Mouse (Mus musculus): ENCODE results near the gene Cd80. TPM values are rescaled to one million over a fixed set of nuclear protein-coding genes. Genes with fewer than 3 reads are reported as not detected.

Gene Cd80
- polyA plus RNA-seq, 1 experiment from 2014 or later, result 0.73 TPM

DNA sequence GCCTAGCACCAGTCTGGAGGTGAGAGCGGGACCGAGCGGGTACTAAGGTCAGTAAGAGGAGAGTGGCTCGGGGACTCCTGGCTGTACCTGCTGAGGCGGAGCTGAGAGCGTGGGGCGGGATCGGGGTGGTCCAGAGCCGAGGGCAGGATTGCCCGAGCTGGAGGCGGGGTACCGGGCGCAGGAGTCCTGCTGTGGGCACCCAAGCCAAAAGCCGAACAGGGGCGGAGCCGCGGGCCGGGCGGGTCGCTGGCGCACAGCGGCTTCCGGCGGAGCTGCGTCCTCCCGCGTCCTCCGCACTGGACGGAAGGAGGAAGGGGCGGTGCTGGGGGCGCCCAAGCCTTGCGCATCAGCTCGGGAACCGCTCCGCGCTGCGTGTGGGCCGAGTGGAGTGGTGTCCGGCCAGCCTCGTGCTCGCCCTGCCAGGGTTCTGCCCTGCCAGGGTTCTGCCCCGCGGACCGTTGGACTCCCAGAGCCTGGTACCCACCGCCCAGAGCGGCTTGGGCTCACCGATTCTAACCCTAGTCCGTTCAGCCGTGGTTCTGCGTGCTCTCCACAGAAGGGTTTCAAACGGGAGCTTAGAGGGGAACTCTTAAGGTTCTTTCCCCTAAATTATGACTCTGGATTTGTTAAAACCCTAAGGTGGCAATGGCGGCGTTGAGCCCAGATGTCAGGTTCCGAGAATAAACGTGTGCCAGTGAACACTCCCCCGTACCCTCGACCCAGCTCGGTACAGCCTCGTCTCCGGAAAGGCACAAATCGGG, 2.7 kb upstream of the Cd80 start, which contains the start of gene Adprh:
Gene Adprh, minus strand, starts transcription at position 262 of the 761 bp plus-strand sequence.
- under 1% methylated on average over 54 of the region's 61 CpGs for WGBS
- DNase-seq (ENCODE audit: low spot score), result peak; percentile 91

DNA sequence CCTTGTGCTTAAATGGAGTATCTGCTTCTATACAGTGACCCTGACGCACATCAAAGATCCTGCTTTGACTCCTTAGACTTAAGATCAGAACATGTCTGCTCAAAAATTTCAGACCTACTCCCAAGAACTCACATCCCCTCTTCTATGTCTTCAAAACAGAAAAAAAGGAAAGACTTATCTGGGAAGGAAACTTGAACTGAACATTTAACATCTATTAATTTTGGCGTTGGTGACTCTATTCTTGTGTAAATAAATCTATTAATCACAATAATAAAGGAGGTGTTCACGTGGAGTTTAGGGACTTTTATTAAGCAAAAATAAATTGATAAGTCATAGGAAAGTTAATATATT, 2.2 kb upstream of the Cd80 start:
- H3K27ac ChIP-seq (ENCODE audit: low read depth, low read length), result 0 out of 2 replicates have a peak overlapping the region, but pooled peaks have one; percentile 76
- H3K9ac ChIP-seq (ENCODE audit: low read length), result peak overlapping the region; percentile 97
- WGBS, result 32% methylated on average over 3 of the region's 3 CpGs
- no peak for DNase-seq (ENCODE audit: low spot score)
- no peaks in the 10 kb centered on the region; the same call in 1 of the 2 replicates for H3K36me3 ChIP-seq (ENCODE audit: control insufficient read depth, insufficient read depth, low read length)
- H3K27me3 ChIP-seq (ENCODE audit: control insufficient read depth, insufficient read depth, low read length), result no peaks in the 10 kb centered on the region
- H3K4me1 ChIP-seq (replicated peaks; ENCODE audit: control insufficient read depth, insufficient read depth, low read length), result peaks cover 4% of the 10 kb centered on the region; the same call in 1 of the 2 replicates
- H3K9me3 ChIP-seq (ENCODE audit: control insufficient read depth, low read length), result no peaks in the 10 kb centered on the region
- peak overlapping the region; percentile 77 for H3K4me2 ChIP-seq (ENCODE audit: low read depth, low read length, severe bottlenecking)
- peak overlapping the region; percentile 78 for H3K4me3 ChIP-seq (ENCODE audit: low read depth, low read length)
- no peak for ATAC-seq (replicated peaks; ENCODE audit: low FRiP score)

More for the DNA sequence above, 2.7 kb upstream of the Cd80 start, which contains the start of gene Adprh:
- H3K9ac ChIP-seq (ENCODE audit: low read length), result peak within 1 kb of the TSS; percentile 97
- no peaks in the 10 kb centered on the region; the same call in 1 of the 2 replicates for H3K36me3 ChIP-seq (ENCODE audit: control insufficient read depth, insufficient read depth, low read length)
- no peaks in the 10 kb centered on the region for H3K27me3 ChIP-seq (ENCODE audit: control insufficient read depth, insufficient read depth, low read length)
- peak within 1 kb of the TSS; percentile 78 for H3K4me3 ChIP-seq (ENCODE audit: low read depth, low read length)
- H3K27ac ChIP-seq (ENCODE audit: low read depth, low read length), result peak within 1 kb of the TSS; percentile 76
- peak; percentile 97 for ATAC-seq (replicated peaks; ENCODE audit: low FRiP score)
- H3K9me3 ChIP-seq (ENCODE audit: control insufficient read depth, low read length), result no peaks in the 10 kb centered on the region
- H3K4me1 ChIP-seq (replicated peaks; ENCODE audit: control insufficient read depth, insufficient read depth, low read length), result peaks cover 4% of the 10 kb centered on the region; the same call in 1 of the 2 replicates
- peak within 1 kb of the TSS; percentile 77 for H3K4me2 ChIP-seq (ENCODE audit: low read depth, low read length, severe bottlenecking)

DNA sequence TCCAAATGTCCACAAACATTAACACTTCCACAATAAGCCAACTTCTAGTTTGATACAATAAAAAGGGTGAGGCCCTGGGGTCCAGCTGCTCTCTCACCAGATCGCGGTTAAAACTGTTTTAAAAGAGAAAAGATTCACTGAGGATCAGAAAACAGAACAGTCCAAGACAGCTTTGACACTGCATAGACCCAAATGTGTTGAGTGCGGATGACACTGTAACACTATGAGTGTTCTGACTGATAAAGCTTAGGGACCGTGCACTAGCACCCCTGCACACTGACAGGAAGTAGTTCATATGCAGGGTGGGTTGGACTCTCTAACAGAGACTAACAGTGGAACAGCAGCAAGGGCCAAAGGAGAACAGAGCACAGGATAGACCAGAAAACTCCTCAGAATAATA, 1.4 kb upstream of the Cd80 start:
- Histone ChIP-seq H3K4me3 (ENCODE audit: low read depth, low read length) (no peak overlapping the region), H3K27ac (ENCODE audit: low read depth, low read length) (no peak overlapping the region), H3K4me2 (ENCODE audit: low read depth, low read length, severe bottlenecking) (no peak overlapping the region), H3K9me3 (ENCODE audit: control insufficient read depth, low read length) (no peaks in the 10 kb centered on the region), H3K4me1 (replicated peaks; ENCODE audit: control insufficient read depth, insufficient read depth, low read length) (peaks cover 4% of the 10 kb centered on the region; the same call in 1 of the 2 replicates), H3K9ac (ENCODE audit: low read length) (no peak overlapping the region), H3K27me3 (ENCODE audit: control insufficient read depth, insufficient read depth, low read length) (no peaks in the 10 kb centered on the region), H3K36me3 (ENCODE audit: control insufficient read depth, insufficient read depth, low read length) (no peaks in the 10 kb centered on the region; the same call in 1 of the 2 replicates)
- DNase-seq (ENCODE audit: low spot score) (no peak), ATAC-seq (replicated peaks; ENCODE audit: low FRiP score) (no peak)
- 86% methylated on average over 4 of the region's 4 CpGs for WGBS

DNA sequence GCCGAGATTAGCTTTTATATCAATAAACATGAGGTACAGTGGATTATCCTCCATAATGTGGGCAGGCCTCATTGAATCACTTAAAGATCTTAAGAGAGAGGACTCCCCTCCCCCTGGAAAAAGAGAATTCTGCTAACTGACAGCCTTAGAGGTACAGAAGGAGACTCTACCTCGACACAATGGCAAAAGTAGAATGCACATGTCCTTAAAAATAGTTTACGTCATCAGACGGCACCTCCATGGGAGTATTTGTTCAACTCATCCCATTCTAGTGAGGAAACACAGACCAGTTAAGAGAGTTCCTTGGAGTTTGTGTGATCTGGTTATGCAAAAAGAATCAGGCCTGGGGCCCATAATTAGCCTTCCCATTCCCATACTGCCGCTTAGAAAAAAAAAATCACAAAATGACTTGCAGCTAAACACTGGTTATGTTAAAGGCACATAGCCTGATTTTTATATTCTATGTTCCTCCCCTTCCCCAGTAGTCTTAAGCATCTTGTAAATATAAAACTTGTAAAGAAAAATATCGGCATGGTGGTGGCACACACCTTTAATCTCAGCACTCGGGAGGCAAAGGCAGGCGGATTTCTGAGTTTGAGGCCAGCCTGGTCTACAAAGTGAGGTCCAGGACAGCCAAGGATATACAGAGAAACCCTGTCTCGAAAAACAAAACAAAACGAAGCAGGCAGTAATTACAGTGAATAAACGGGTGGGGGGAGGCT, 667 bp upstream of the Cd80 start:
- Histone ChIP-seq H3K27ac (ENCODE audit: low read depth, low read length) (no peak overlapping the region), H3K4me1 (replicated peaks; ENCODE audit: control insufficient read depth, insufficient read depth, low read length) (peaks cover 4% of the 10 kb centered on the region; the same call in 1 of the 2 replicates), H3K27me3 (ENCODE audit: control insufficient read depth, insufficient read depth, low read length) (no peaks in the 10 kb centered on the region), H3K4me2 (ENCODE audit: low read depth, low read length, severe bottlenecking) (no peak overlapping the region), H3K4me3 (ENCODE audit: low read depth, low read length) (no peak overlapping the region), H3K36me3 (ENCODE audit: control insufficient read depth, insufficient read depth, low read length) (no peaks in the 10 kb centered on the region; the same call in 1 of the 2 replicates), H3K9ac (ENCODE audit: low read length) (no peak overlapping the region), H3K9me3 (ENCODE audit: control insufficient read depth, low read length) (no peaks in the 10 kb centered on the region)
- ATAC-seq (replicated peaks; ENCODE audit: low FRiP score) (no peak), DNase-seq (ENCODE audit: low spot score) (no peak)
- 86% methylated on average over 11 of the region's 11 CpGs for WGBS

DNA sequence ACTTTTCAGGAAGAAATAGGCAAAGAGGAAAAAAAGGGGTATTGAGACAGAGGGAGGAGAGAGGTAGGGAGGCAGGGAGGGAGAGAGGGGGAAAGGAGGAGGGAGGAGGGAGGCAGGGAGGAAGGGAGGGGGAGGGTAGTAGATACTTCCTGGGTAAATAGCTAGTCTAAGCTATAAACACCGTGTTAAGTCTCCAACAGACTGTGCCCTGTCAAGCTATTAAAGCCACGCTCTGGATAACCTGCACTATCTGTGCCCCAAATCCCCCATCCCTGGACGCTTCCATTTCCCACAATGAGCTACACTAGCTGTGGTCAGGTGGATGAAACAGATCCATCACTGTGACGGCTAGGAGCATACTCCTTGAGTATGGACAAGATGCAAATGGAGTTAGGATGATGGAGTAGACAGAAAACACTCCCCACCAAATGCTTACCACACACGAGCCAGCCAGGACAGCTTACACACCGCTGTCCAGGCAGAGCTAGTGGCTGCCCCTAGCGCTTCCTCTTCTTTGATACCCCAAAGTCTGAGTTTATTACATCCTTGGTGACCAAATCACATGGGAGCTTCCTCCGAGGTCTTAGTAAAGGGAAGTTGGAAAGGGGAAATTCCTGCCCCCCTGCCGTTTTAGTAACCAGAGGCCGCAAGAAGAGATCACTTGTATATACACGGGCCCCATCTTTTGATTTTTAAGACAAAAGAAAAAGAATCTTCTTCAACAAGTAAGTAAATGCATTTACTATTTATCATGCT, 1.6 kb downstream of the Cd80 start:
- no peak for DNase-seq (ENCODE audit: low spot score)
- H3K9me3 ChIP-seq (ENCODE audit: control insufficient read depth, low read length), result no peaks in the 10 kb centered on the region

DNA sequence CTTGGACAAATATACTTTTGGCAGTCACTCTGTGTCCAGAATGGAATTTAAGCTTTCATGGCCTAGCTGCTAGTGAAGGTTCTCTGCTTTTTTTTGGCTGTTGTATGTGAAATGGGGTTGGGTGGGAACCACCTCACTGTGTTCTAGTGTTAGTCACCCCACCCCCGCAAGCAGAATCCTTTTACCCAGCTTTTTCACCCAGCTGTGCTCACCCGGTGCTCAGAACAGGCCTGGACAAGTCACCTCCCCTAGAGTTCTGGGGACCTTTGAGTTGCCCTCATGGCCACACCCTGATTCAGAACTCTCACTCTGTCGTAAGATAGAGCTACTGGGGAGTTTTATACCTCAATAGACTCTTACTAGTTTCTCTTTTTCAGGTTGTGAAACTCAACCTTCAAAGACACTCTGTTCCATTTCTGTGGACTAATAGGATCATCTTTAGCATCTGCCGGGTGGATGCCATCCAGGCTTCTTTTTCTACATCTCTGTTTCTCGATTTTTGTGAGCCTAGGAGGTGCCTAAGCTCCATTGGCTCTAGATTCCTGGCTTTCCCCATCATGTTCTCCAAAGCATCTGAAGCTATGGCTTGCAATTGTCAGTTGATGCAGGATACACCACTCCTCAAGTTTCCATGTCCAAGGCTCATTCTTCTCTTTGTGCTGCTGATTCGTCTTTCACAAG, 3.4 kb downstream of the Cd80 start:
- no peaks in the 10 kb centered on the region for H3K27me3 ChIP-seq (ENCODE audit: control insufficient read depth, insufficient read depth, low read length)
- H3K27ac ChIP-seq (ENCODE audit: low read depth, low read length), result no peak overlapping the region
- H3K9me3 ChIP-seq (ENCODE audit: control insufficient read depth, low read length), result no peaks in the 10 kb centered on the region
- no peaks in the 10 kb centered on the region for H3K4me1 ChIP-seq (replicated peaks; ENCODE audit: control insufficient read depth, insufficient read depth, low read length)
- DNase-seq (ENCODE audit: low spot score) (no peak), ATAC-seq (replicated peaks; ENCODE audit: low FRiP score) (no peak)
- WGBS, result 77% methylated on average over 6 of the region's 6 CpGs
- H3K9ac ChIP-seq (ENCODE audit: low read length), result no peak overlapping the region
- H3K4me2 ChIP-seq (ENCODE audit: low read depth, low read length, severe bottlenecking), result no peak overlapping the region
- H3K4me3 ChIP-seq (ENCODE audit: low read depth, low read length), result no peak overlapping the region
- no peaks in the 10 kb centered on the region for H3K36me3 ChIP-seq (ENCODE audit: control insufficient read depth, insufficient read depth, low read length)

More for the DNA sequence above, 1.6 kb downstream of the Cd80 start:
- Histone ChIP-seq H3K4me2 (ENCODE audit: low read depth, low read length, severe bottlenecking) (no peak overlapping the region), H3K27me3 (ENCODE audit: control insufficient read depth, insufficient read depth, low read length) (no peaks in the 10 kb centered on the region), H3K9ac (ENCODE audit: low read length) (no peak overlapping the region), H3K4me1 (replicated peaks; ENCODE audit: control insufficient read depth, insufficient read depth, low read length) (no peaks in the 10 kb centered on the region), H3K27ac (ENCODE audit: low read depth, low read length) (no peak overlapping the region), H3K4me3 (ENCODE audit: low read depth, low read length) (no peak overlapping the region), H3K36me3 (ENCODE audit: control insufficient read depth, insufficient read depth, low read length) (no peaks in the 10 kb centered on the region)
- ATAC-seq (replicated peaks; ENCODE audit: low FRiP score), result no peak
- WGBS, result 68% methylated on average over 11 of the region's 11 CpGs

DNA sequence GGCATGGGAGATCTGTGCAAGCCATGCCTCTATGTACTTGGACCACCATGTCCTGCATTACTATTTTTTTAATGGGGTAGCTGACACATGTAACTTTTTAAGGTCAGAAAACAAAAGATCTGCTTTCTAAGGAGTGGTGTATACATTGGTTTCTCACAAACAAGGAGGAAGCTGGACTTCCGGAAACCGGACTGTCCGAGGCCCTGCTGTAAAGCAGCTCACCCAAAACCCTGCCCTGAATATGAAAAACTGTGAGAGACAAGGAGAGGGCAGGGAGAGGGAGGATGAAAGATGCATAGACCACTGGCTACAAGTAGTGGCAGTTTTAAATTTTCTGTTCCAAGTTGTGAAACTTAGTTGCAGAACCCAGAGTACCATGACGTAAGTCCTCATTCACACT, 4.6 kb downstream of the Cd80 start:
- no peak for DNase-seq (ENCODE audit: low spot score)
- no peaks in the 10 kb centered on the region for H3K4me1 ChIP-seq (replicated peaks; ENCODE audit: control insufficient read depth, insufficient read depth, low read length)

DNA sequence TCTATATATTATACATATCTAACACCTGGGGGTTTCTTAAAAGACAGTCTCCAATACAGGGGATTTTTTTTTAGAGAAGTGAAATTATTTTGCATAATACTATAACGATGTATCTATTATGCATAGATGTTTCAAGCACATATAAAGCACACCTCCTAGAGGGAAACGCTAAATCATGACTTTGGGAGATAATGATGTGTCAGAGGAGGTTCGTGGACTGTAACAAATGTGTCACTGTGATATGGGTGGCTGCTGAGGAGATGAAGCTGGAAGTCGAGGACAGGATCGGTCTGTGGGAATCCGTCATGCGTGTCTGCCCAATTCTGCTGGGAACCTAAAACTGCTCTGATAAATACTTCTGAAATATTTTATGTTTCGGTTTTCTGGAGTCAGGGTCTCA, 6.4 kb downstream of the Cd80 start:
- H3K36me3 ChIP-seq (ENCODE audit: control insufficient read depth, insufficient read depth, low read length), result no peaks in the 10 kb centered on the region
- no peak overlapping the region for H3K27ac ChIP-seq (ENCODE audit: low read depth, low read length)
- no peak overlapping the region for H3K9ac ChIP-seq (ENCODE audit: low read length)
- DNase-seq (ENCODE audit: low spot score) (no peak), ATAC-seq (replicated peaks; ENCODE audit: low FRiP score) (no peak)
- no peaks in the 10 kb centered on the region for H3K9me3 ChIP-seq (ENCODE audit: control insufficient read depth, low read length)
- no peaks in the 10 kb centered on the region for H3K4me1 ChIP-seq (replicated peaks; ENCODE audit: control insufficient read depth, insufficient read depth, low read length)
- WGBS, result 86% methylated on average over 8 of the region's 8 CpGs
- no peak overlapping the region for H3K4me2 ChIP-seq (ENCODE audit: low read depth, low read length, severe bottlenecking)
- H3K27me3 ChIP-seq (ENCODE audit: control insufficient read depth, insufficient read depth, low read length), result no peaks in the 10 kb centered on the region
- H3K4me3 ChIP-seq (ENCODE audit: low read depth, low read length), result no peak overlapping the region

More for the DNA sequence above, 4.6 kb downstream of the Cd80 start:
- Histone ChIP-seq H3K27ac (ENCODE audit: low read depth, low read length) (no peak overlapping the region), H3K36me3 (ENCODE audit: control insufficient read depth, insufficient read depth, low read length) (no peaks in the 10 kb centered on the region), H3K9ac (ENCODE audit: low read length) (no peak overlapping the region), H3K9me3 (ENCODE audit: control insufficient read depth, low read length) (no peaks in the 10 kb centered on the region), H3K27me3 (ENCODE audit: control insufficient read depth, insufficient read depth, low read length) (no peaks in the 10 kb centered on the region), H3K4me2 (ENCODE audit: low read depth, low read length, severe bottlenecking) (no peak overlapping the region), H3K4me3 (ENCODE audit: low read depth, low read length) (no peak overlapping the region)
- 94% methylated on average over 4 of the region's 4 CpGs for WGBS
- ATAC-seq (replicated peaks; ENCODE audit: low FRiP score), result no peak

Measured in forebrain, embryonic 11.5 days (tissue).